Mouse (Mus musculus): ENCODE results near the gene Tusc2. TPM values are rescaled to one million over a fixed set of nuclear protein-coding genes. Genes with fewer than 3 reads are reported as not detected.

Tusc2 gene
- polyA plus RNA-seq, 1 experiment = 32.5 TPM

- WGBS = 97% methylated on average over 14 of the region's 14 CpGs
- DNase-seq (ENCODE audit: low read depth in 1 of 2, low spot score in 2 of 2) = no peak
- Histone ChIP-seq H3K4me1 (ENCODE audit: control insufficient read depth, insufficient read depth, insufficient read length) (peaks cover 14% of the 10 kb centered on the region; the same call in 1 of the 2 replicates), H3K27ac (ENCODE audit: insufficient read depth, low read length) (no peak overlapping the region), H3K4me3 (ENCODE audit: extremely low read depth, insufficient read depth, insufficient read length) (no peak overlapping the region), H3K36me3 (ENCODE audit: control insufficient read depth, insufficient read depth, low read length) (no peaks in the 10 kb centered on the region), H3K27me3 (ENCODE audit: control insufficient read depth, insufficient read depth, low read length) (no peaks in the 10 kb centered on the region)
- TF ChIP-seq CTCF (IDR thresholded peaks at IDR 0.05; ENCODE audit: extremely low read depth, insufficient read depth, insufficient read length, insufficient replicate concordance) (no peak), POLR2A (IDR thresholded peaks at IDR 0.05; ENCODE audit: low read depth, low read length) (no peak)
Observed at GRCm38 (mm10) chr9:107583174-107583573, 20.1 kb downstream of the Tusc2 start.

- peaks cover 4% of the 10 kb centered on the region; the same call in 1 of the 2 replicates for H3K4me1 ChIP-seq (ENCODE audit: control insufficient read depth, insufficient read depth, insufficient read length)
- 88% methylated on average over 5 of the region's 5 CpGs for WGBS
- peak overlapping the region; percentile 3; the same call in 1 of the 2 replicates for H3K27ac ChIP-seq (ENCODE audit: insufficient read depth, low read length)
Observed at GRCm38 (mm10) chr9:107586504-107586903, 23.4 kb downstream of the Tusc2 start.

GRCm38 (mm10) chr9:107586974-107587832 is 24.1 kb downstream of the Tusc2 start, which contains the start of gene Ifrd2:
Gene Ifrd2 (plus strand): TSS chr9:107587642.
- H3K4me1 ChIP-seq (ENCODE audit: control insufficient read depth, insufficient read depth, insufficient read length) = peaks cover 4% of the 10 kb centered on the region; the same call in 1 of the 2 replicates
- 11% methylated on average over 46 of the region's 46 CpGs for WGBS
- H3K27ac ChIP-seq (ENCODE audit: insufficient read depth, low read length) = peak within 1 kb of the TSS; percentile 44; the same call in 1 of the 2 replicates
- peak; percentile 99 for DNase-seq (ENCODE audit: low read depth in 1 of 2, low spot score in 2 of 2)
- peaks cover 22% of the 10 kb centered on the region for H3K36me3 ChIP-seq (ENCODE audit: control insufficient read depth, insufficient read depth, low read length)
- no peak for TF ChIP-seq CTCF (IDR thresholded peaks at IDR 0.05; ENCODE audit: extremely low read depth, insufficient read depth, insufficient read length, insufficient replicate concordance)
- peak; percentile 70 for TF ChIP-seq POLR2A (IDR thresholded peaks at IDR 0.05; ENCODE audit: low read depth, low read length)
- H3K27me3 ChIP-seq (ENCODE audit: control insufficient read depth, insufficient read depth, low read length) = no peaks in the 10 kb centered on the region
- H3K4me3 ChIP-seq (ENCODE audit: extremely low read depth, insufficient read depth, insufficient read length) = peak within 1 kb of the TSS; percentile 85

More at GRCm38 (mm10) chr9:107586504-107586903, 23.4 kb downstream of the Tusc2 start:
- no peak for DNase-seq (ENCODE audit: low read depth in 1 of 2, low spot score in 2 of 2)
- TF ChIP-seq CTCF (IDR thresholded peaks at IDR 0.05; ENCODE audit: extremely low read depth, insufficient read depth, insufficient read length, insufficient replicate concordance) = no peak
- TF ChIP-seq POLR2A (IDR thresholded peaks at IDR 0.05; ENCODE audit: low read depth, low read length) = no peak
- Histone ChIP-seq H3K27me3 (ENCODE audit: control insufficient read depth, insufficient read depth, low read length) (no peaks in the 10 kb centered on the region), H3K4me3 (ENCODE audit: extremely low read depth, insufficient read depth, insufficient read length) (no peak overlapping the region), H3K36me3 (ENCODE audit: control insufficient read depth, insufficient read depth, low read length) (peaks cover 16% of the 10 kb centered on the region)

GRCm38 (mm10) chr9:107587833-107588639 is 25.0 kb downstream of the Tusc2 start:
- 2% methylated on average over 33 of the region's 33 CpGs for WGBS

GRCm38 (mm10) chr9:107590058-107590772 is 27.2 kb downstream of the Tusc2 start:
- DNase-seq (ENCODE audit: low read depth in 1 of 2, low spot score in 2 of 2) = no peak
- TF ChIP-seq POLR2A (IDR thresholded peaks at IDR 0.05; ENCODE audit: low read depth, low read length) = no peak
- Histone ChIP-seq H3K27me3 (ENCODE audit: control insufficient read depth, insufficient read depth, low read length) (no peaks in the 10 kb centered on the region), H3K27ac (ENCODE audit: insufficient read depth, low read length) (peak overlapping the region; percentile 11; the same call in 1 of the 2 replicates), H3K4me3 (ENCODE audit: extremely low read depth, insufficient read depth, insufficient read length) (no peak overlapping the region), H3K36me3 (ENCODE audit: control insufficient read depth, insufficient read depth, low read length) (peaks cover 27% of the 10 kb centered on the region), H3K4me1 (ENCODE audit: control insufficient read depth, insufficient read depth, insufficient read length) (peaks cover 4% of the 10 kb centered on the region; the same call in 1 of the 2 replicates)
- WGBS = 89% methylated on average over 25 of the region's 25 CpGs

More at GRCm38 (mm10) chr9:107587833-107588639, 25.0 kb downstream of the Tusc2 start:
- H3K27me3 ChIP-seq (ENCODE audit: control insufficient read depth, insufficient read depth, low read length) = no peaks in the 10 kb centered on the region
- H3K4me3 ChIP-seq (ENCODE audit: extremely low read depth, insufficient read depth, insufficient read length) = peak overlapping the region; percentile 85
- no peak for DNase-seq (ENCODE audit: low read depth in 1 of 2, low spot score in 2 of 2)
- H3K36me3 ChIP-seq (ENCODE audit: control insufficient read depth, insufficient read depth, low read length) = peaks cover 27% of the 10 kb centered on the region
- no peak for TF ChIP-seq POLR2A (IDR thresholded peaks at IDR 0.05; ENCODE audit: low read depth, low read length)
- no peak for TF ChIP-seq CTCF (IDR thresholded peaks at IDR 0.05; ENCODE audit: extremely low read depth, insufficient read depth, insufficient read length, insufficient replicate concordance)
- peaks cover 4% of the 10 kb centered on the region; the same call in 1 of the 2 replicates for H3K4me1 ChIP-seq (ENCODE audit: control insufficient read depth, insufficient read depth, insufficient read length)
- H3K27ac ChIP-seq (ENCODE audit: insufficient read depth, low read length) = peak overlapping the region; percentile 44; the same call in 1 of the 2 replicates

GRCm38 (mm10) chr9:107590773-107591060 is 27.7 kb downstream of the Tusc2 start:
- no peaks in the 10 kb centered on the region for H3K27me3 ChIP-seq (ENCODE audit: control insufficient read depth, insufficient read depth, low read length)
- DNase-seq (ENCODE audit: low read depth in 1 of 2, low spot score in 2 of 2) = no peak
- H3K4me1 ChIP-seq (ENCODE audit: control insufficient read depth, insufficient read depth, insufficient read length) = peaks cover 4% of the 10 kb centered on the region; the same call in 1 of the 2 replicates
- H3K4me3 ChIP-seq (ENCODE audit: extremely low read depth, insufficient read depth, insufficient read length) = no peak overlapping the region
- H3K27ac ChIP-seq (ENCODE audit: insufficient read depth, low read length) = no peak overlapping the region
- TF ChIP-seq CTCF (IDR thresholded peaks at IDR 0.05; ENCODE audit: extremely low read depth, insufficient read depth, insufficient read length, insufficient replicate concordance) (no peak), POLR2A (IDR thresholded peaks at IDR 0.05; ENCODE audit: low read depth, low read length) (no peak)
- WGBS = 93% methylated on average over 6 of the region's 6 CpGs
- peaks cover 27% of the 10 kb centered on the region for H3K36me3 ChIP-seq (ENCODE audit: control insufficient read depth, insufficient read depth, low read length)

Data from spleen, adult 2 months (tissue).